Mouse (Mus musculus) myocyte (in vitro differentiated cells): Measurements from ENCODE around the gene Gm20662. TPM values are rescaled to one million over a fixed set of nuclear protein-coding genes. Genes with fewer than 3 reads are reported as not detected.

Source experiments
- H3K27me3 ChIP-seq: one replicate; pipeline ENCODE4 v1.6.1; 2011; ENCODE audit not compliant: control insufficient read depth, insufficient read depth, insufficient read length
- H3K36me3 ChIP-seq: one replicate; pipeline ENCODE4 v1.6.1; 2011; ENCODE audit not compliant: control insufficient read depth, insufficient read depth
- H3K4me2 ChIP-seq: one replicate; pipeline ENCODE4 v1.6.1; 2011; ENCODE audit warnings: low read depth, control low read depth
- H3K4me3 ChIP-seq: one replicate; pipeline ENCODE4 v1.5.1; 2011; ENCODE audit warnings: mild to moderate bottlenecking, control low read depth, moderate library complexity
- H3K79me2 ChIP-seq: one replicate; pipeline ENCODE4 v1.6.1; 2011; ENCODE audit not compliant: control insufficient read depth, insufficient read depth
- H3ac ChIP-seq: one replicate; pipeline ENCODE4 v1.6.1; 2011; ENCODE audit not compliant: control insufficient read depth, insufficient read length
- CEBPB ChIP-seq: IDR thresholded peaks from 2 replicates; pipeline ENCODE4 v1.6.1; 2011; ENCODE audit warnings: mild to moderate bottlenecking, moderate library complexity; ENCODE audit not compliant: poor library complexity, insufficient read depth, severe bottlenecking
- E2F4 ChIP-seq: IDR thresholded peaks from one replicate; pipeline ENCODE4 v1.6.1; 2011; ENCODE audit warnings: mild to moderate bottlenecking, control low read depth, moderate library complexity; ENCODE audit not compliant: insufficient read depth
- MAX ChIP-seq: IDR thresholded peaks from one replicate; pipeline ENCODE4 v1.6.1; 2011; ENCODE audit warnings: low read depth, mild to moderate bottlenecking, control low read depth
- MYOD1 ChIP-seq, 3 experiments: IDR thresholded peaks; one replicate each; pipeline ENCODE4 v1.6.1; 2011; ENCODE audit warnings: control low read depth in 2 of 3, low read depth in 2 of 3, mild to moderate bottlenecking in 2 of 3, moderate library complexity in 1 of 3; ENCODE audit not compliant: insufficient read length in 2 of 3, control insufficient read depth in 1 of 3
- MYOG ChIP-seq, 3 experiments: IDR thresholded peaks; one replicate each; pipeline ENCODE4 v1.6.1; 2011; ENCODE audit warnings: control low read depth in 2 of 3, low read depth in 2 of 3, mild to moderate bottlenecking in 2 of 3; ENCODE audit not compliant: insufficient read length in 2 of 3, control insufficient read depth in 1 of 3, insufficient read depth in 1 of 3
- POLR2A ChIP-seq: IDR thresholded peaks from one replicate; pipeline ENCODE4 v1.6.1; 2011; ENCODE audit warnings: low read depth, mild to moderate bottlenecking, control low read depth, moderate library complexity; ENCODE audit not compliant: insufficient read length
- POLR2AphosphoS2 ChIP-seq: IDR thresholded peaks from one replicate; pipeline ENCODE4 v1.6.1; 2011; ENCODE audit warnings: low read depth, control low read depth; ENCODE audit not compliant: insufficient read length
- REST ChIP-seq: IDR thresholded peaks from one replicate; pipeline ENCODE4 v1.6.1; 2011; ENCODE audit warnings: mild to moderate bottlenecking, control low read depth, moderate library complexity; ENCODE audit not compliant: insufficient read depth, insufficient read length
- SRF ChIP-seq: IDR thresholded peaks from one replicate; pipeline ENCODE4 v1.6.1; 2011; ENCODE audit warnings: low read depth; ENCODE audit not compliant: control insufficient read depth, insufficient read length
- TCF12 ChIP-seq: IDR thresholded peaks from one replicate; pipeline ENCODE4 v1.6.1; 2011; ENCODE audit warnings: mild to moderate bottlenecking, control low read depth; ENCODE audit not compliant: poor library complexity, insufficient read depth, severe bottlenecking
- TCF3 ChIP-seq: IDR thresholded peaks from one replicate; pipeline ENCODE4 v1.6.1; 2011; ENCODE audit warnings: low read depth, control low read depth; ENCODE audit not compliant: insufficient read length
- USF1 ChIP-seq: IDR thresholded peaks from one replicate; pipeline ENCODE4 v1.6.1; 2011; ENCODE audit warnings: low read depth, mild to moderate bottlenecking, control low read depth, moderate library complexity
- polyA plus RNA-seq: library from polyadenylated mRNA; unstranded; fragments of >200 nt; fragmentation: generic; extraction: Trizol; gene quantifications from one replicate; pipeline ENCODE4 v1.2.1, GENCODE M21; 2012; ENCODE audit warnings: missing spikeins

The Gm20662 gene
- polyA plus RNA-seq, 1 experiment, result 0.82 TPM

DNA sequence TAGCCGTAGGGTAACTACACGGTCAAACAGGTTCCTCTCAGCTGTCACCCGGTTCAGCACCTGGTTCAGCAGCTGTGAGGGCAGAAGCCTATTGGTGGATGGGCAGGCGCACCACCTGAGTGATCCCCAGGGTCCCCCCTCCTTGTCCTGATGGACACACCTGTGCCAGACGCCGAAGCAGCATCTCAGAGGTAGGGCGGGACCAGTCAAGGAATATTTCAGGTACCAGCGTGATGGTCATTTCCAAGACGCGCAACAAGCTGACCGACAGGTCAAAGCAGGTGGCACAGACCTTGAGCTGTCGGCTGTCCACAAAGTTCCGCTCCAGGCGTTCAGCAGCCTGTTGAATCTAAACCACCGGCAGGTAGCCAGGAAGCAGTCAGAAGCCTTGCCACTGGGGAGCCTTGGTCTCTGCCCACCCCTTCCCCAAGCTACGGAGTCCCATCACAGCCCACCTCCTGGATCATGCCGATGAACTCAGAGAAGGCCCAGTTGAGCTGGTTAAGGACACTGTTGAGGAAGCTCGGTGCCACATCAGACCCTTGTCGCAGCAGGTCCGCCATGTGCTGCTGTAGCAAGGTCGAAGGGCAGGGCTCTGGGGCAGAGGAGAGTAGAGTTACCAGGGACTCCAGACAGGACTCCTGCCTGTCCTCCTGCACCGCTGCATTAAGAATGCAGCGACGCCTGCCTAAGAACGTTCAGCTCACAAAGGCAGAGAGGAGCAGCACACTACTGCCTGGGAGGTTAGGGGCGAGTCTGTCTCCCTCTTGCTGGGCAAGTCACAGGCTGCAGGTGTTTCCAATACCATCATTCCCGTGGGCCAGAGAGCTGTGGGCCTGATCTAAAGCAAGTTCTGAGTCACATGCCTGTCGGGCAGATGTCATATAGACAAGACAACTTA is 60.5 kb downstream of the Gm20662 start:
- H3ac ChIP-seq, result no peak overlapping the region
- H3K4me2 ChIP-seq, result no peak overlapping the region
- H3K4me3 ChIP-seq, result no peak overlapping the region
- no peaks in the 10 kb centered on the region for H3K27me3 ChIP-seq
- no peak for TF ChIP-seq TCF3
- TF ChIP-seq CEBPB, result no peak
- TF ChIP-seq MYOD1 (IDR thresholded peaks at IDR 0.05; ENCODE audit: control insufficient read depth in 1 of 3, insufficient read length in 2 of 3, low read depth in 2 of 3), result no peak
- TF ChIP-seq MYOG (IDR thresholded peaks at IDR 0.05; ENCODE audit: control insufficient read depth in 1 of 3, insufficient read depth in 1 of 3, insufficient read length in 2 of 3, low read depth in 2 of 3), result no peak
- TF ChIP-seq SRF, result no peak
- TF ChIP-seq USF1, result no peak
- no peak for TF ChIP-seq REST
- TF ChIP-seq POLR2AphosphoS2, result no peak
- no peak for TF ChIP-seq POLR2A
- TF ChIP-seq TCF12, result no peak
- no peak for TF ChIP-seq MAX
- no peak for TF ChIP-seq E2F4
- H3K79me2 ChIP-seq, result no peaks in the 10 kb centered on the region
- peaks cover 18% of the 10 kb centered on the region for H3K36me3 ChIP-seq

DNA sequence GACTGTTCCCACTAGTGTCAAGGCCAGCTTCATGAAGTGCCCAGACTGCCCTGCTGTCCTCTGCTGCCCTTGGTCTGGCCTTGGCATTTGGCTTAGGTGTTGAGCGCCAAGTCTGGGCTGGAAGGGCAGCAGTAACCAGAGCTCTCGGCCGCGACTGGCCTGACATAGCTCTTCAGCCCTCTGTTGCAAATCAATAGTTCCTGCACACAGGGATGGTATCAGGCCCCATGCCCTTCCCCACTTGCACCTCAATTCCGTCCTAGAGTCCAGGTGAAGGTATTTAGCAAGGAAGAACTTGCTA is 61.1 kb downstream of the Gm20662 start:
- H3K4me2 ChIP-seq, result no peak overlapping the region
- TF ChIP-seq POLR2A (no peak), E2F4 (no peak), TCF3 (no peak), SRF (no peak), POLR2AphosphoS2 (peak; percentile 14), CEBPB (no peak), MAX (no peak), REST (no peak), MYOD1 (IDR thresholded peaks at IDR 0.05; ENCODE audit: control insufficient read depth in 1 of 3, insufficient read length in 2 of 3, low read depth in 2 of 3) (no peak)
- H3K79me2 ChIP-seq, result no peaks in the 10 kb centered on the region
- no peaks in the 10 kb centered on the region for H3K27me3 ChIP-seq
- no peak overlapping the region for H3K4me3 ChIP-seq
- H3K36me3 ChIP-seq, result peaks cover 18% of the 10 kb centered on the region
- H3ac ChIP-seq, result no peak overlapping the region

DNA sequence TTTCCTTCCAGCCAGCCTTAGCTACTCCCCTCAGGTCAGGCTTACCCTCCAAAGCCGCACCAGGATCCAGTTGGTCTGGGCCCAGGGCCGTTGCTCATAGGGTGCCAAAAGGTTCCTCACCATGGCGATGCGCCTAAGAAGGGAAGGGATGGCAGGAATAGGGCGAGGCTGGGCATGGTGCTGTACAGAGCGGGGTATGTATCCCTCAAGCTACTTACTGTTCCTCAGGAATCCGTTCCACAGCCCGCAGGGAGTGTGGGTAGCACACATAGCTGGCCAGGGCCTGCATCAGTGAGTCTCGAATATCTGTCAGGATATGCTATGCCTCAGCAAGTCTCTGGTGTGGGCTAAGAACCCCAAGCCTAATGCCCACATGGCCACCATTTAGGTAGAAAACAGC is 62.1 kb downstream of the Gm20662 start:
- Histone ChIP-seq H3K4me3 (no peak overlapping the region), H3K27me3 (no peaks in the 10 kb centered on the region), H3K79me2 (no peaks in the 10 kb centered on the region), H3K36me3 (peaks cover 18% of the 10 kb centered on the region), H3K4me2 (no peak overlapping the region), H3ac (no peak overlapping the region)
- TF ChIP-seq POLR2A (no peak), SRF (no peak), USF1 (no peak), MYOD1 (IDR thresholded peaks at IDR 0.05; ENCODE audit: control insufficient read depth in 1 of 3, insufficient read length in 2 of 3, low read depth in 2 of 3) (no peak), REST (no peak), E2F4 (no peak), TCF12 (no peak), MAX (no peak), MYOG (IDR thresholded peaks at IDR 0.05; ENCODE audit: control insufficient read depth in 1 of 3, insufficient read depth in 1 of 3, insufficient read length in 2 of 3, low read depth in 2 of 3) (no peak), TCF3 (no peak), POLR2AphosphoS2 (no peak), CEBPB (no peak)

DNA sequence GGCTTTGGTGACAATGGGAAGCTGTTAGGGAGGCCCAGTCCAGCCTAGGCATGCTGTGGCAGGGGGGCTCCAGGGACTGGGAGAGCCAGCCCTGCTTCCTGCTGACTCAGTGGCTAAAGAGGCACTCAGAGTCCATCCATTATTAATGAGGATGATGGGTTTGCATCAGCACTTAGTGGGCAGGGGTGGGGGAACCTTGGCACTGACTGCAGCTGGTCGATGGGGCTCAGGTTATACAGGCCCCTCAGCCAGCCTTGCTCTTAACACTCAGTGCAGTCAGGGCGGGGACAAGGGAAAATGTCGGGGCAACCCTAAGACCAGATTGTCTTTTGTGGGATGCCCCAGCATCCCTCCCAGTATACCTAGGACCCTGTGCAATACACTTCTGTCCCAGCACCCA is 66.0 kb downstream of the Gm20662 start:
- H3K79me2 ChIP-seq, result no peaks in the 10 kb centered on the region
- H3K4me2 ChIP-seq, result no peak overlapping the region
- TF ChIP-seq MYOD1 (IDR thresholded peaks at IDR 0.05; ENCODE audit: control insufficient read depth in 1 of 3, insufficient read length in 2 of 3, low read depth in 2 of 3) (no peak), CEBPB (no peak), TCF12 (no peak), POLR2A (no peak), USF1 (no peak), TCF3 (no peak), MAX (no peak), MYOG (IDR thresholded peaks at IDR 0.05; ENCODE audit: control insufficient read depth in 1 of 3, insufficient read depth in 1 of 3, insufficient read length in 2 of 3, low read depth in 2 of 3) (no peak), POLR2AphosphoS2 (no peak), REST (no peak), E2F4 (no peak)
- H3K27me3 ChIP-seq, result no peaks in the 10 kb centered on the region
- H3K4me3 ChIP-seq, result no peak overlapping the region
- no peak overlapping the region for H3ac ChIP-seq
- H3K36me3 ChIP-seq, result peaks cover 16% of the 10 kb centered on the region

DNA sequence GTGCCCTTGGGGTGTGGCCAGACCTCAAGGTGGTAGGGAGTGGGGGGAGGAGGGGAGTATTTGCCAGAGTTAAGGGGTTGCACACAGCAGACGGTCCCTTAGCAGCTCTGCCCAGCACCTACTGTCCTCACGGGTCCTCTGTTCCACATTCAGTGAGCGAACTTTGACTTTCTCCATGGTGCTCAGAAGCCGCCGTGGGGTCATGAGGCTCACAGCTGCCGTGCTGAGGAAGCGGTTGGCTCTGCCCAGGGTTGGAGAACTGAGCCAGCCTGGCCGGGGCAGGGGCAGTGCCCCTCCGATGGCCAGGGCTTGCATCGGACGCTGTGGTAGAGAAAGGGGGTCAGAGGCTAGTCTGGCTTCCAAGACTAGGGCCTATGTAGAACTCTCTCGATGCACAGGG is 67.2 kb downstream of the Gm20662 start:
- Histone ChIP-seq H3ac (no peak overlapping the region), H3K4me3 (no peak overlapping the region), H3K4me2 (no peak overlapping the region), H3K27me3 (no peaks in the 10 kb centered on the region), H3K36me3 (peaks cover 10% of the 10 kb centered on the region), H3K79me2 (no peaks in the 10 kb centered on the region)
- no peak for TF ChIP-seq POLR2AphosphoS2
